ENCODE assay signal across 18 mouse cellular contexts in the genomic region with DNA sequence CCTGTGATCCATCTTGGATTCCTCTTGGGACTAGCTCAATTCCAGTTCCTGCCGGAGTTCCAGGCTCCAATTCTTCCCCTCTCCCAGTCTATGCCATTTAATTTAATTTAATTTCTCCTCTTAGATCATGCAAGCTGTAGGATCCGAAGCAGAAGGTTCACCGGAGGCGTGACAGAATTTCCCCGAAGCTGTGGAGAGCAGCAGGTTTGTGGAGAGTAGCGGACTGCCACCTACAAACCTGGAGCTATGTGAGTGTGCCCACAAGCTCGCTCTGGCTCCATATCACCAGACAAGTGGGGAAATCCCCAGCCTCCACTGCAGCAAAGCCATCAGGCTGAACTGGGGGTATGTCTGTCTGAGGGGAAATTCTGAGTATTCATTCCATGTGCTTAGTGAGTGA.
DNase-seq lines count a peak whose midpoint lies in the region; ATAC-seq and TF ChIP-seq lines count a peak whose summit lies in the region.
"Had no signal": no experiment of that assay in that cellular context is flagged by ENCODE, and none has a peak within 500 bp of the region (broad histone marks: within the 10 kb centered on the region; RNA-seq: fewer than 3 reads in every experiment).

No protein-coding gene starts in this region.

- H3K9me3 ChIP-seq in hindbrain, postnatal 0 days (ENCODE audit: low read length): no peaks in the 10 kb centered on the region
- no peaks in the 10 kb centered on the region for H3K9me3 ChIP-seq in hindbrain, embryonic 11.5 days (ENCODE audit: control insufficient read depth, low read length)
- H3K9me3 ChIP-seq: embryonic facial prominence, embryonic 10.5 days; heart, embryonic 13.5 days; liver, embryonic 15.5 days; neural tube, embryonic 12.5 days had no signal

- no peak for TF ChIP-seq EP300 in heart, adult 2 months (IDR thresholded peaks at IDR 0.05; ENCODE audit: insufficient read depth, low read depth, low read length)

- H3K4me1 ChIP-seq in hindbrain, postnatal 0 days (ENCODE audit: insufficient read depth, low read length): no peaks in the 10 kb centered on the region
- H3K4me1 ChIP-seq in hindbrain, embryonic 11.5 days (replicated peaks; ENCODE audit: control insufficient read depth, insufficient read depth, low read length): no peaks in the 10 kb centered on the region
- H3K4me1 ChIP-seq in heart, adult 2 months (ENCODE audit: control insufficient read depth, insufficient read depth, low read length): no peaks in the 10 kb centered on the region
- H3K4me1 ChIP-seq: heart, embryonic 13.5 days; liver, embryonic 15.5 days had no signal

- H3K27me3 ChIP-seq in hindbrain, postnatal 0 days (ENCODE audit: insufficient read depth, low read length): no peaks in the 10 kb centered on the region
- no peaks in the 10 kb centered on the region for H3K27me3 ChIP-seq in hindbrain, embryonic 11.5 days (ENCODE audit: control insufficient read depth, insufficient read depth, low read length)
- H3K27me3 ChIP-seq in heart, adult 2 months (ENCODE audit: control insufficient read depth, insufficient read depth, low read length): no peaks in the 10 kb centered on the region; the same call in 1 of the 2 replicates
- H3K27me3 ChIP-seq: heart, embryonic 13.5 days; liver, embryonic 15.5 days had no signal

- TF ChIP-seq POLR2A in heart, adult 2 months (IDR thresholded peaks at IDR 0.05; ENCODE audit: insufficient read depth, low read depth, low read length): no peak

- no peaks in the 10 kb centered on the region for H3K79me2 ChIP-seq in heart, adult 2 months (replicated peaks; ENCODE audit: control insufficient read depth, insufficient read depth, low read length)

- no peaks in the 10 kb centered on the region for H3K36me3 ChIP-seq in hindbrain, postnatal 0 days (ENCODE audit: insufficient read depth, low read length)
- H3K36me3 ChIP-seq in hindbrain, embryonic 11.5 days (ENCODE audit: control insufficient read depth, insufficient read depth, low read length): no peaks in the 10 kb centered on the region
- no peaks in the 10 kb centered on the region for H3K36me3 ChIP-seq in heart, adult 2 months (ENCODE audit: control insufficient read depth, insufficient read depth, low read length)
- H3K36me3 ChIP-seq: embryonic facial prominence, embryonic 10.5 days; heart, embryonic 13.5 days; liver, embryonic 15.5 days; neural tube, embryonic 12.5 days had no signal

- no peak overlapping the region for H3K27ac ChIP-seq in hindbrain, postnatal 0 days
- no peak overlapping the region for H3K27ac ChIP-seq in hindbrain, embryonic 11.5 days (ENCODE audit: low read depth, low read length)
- H3K27ac ChIP-seq in heart, adult 2 months: no peak overlapping the region
- H3K27ac ChIP-seq: embryonic facial prominence, embryonic 10.5 days; heart, embryonic 13.5 days; liver, embryonic 15.5 days; macrophage; neural tube, embryonic 12.5 days; stomach, postnatal 0 days had no signal

- 90% methylated on average over 7 of the region's 7 CpGs for WGBS in hindbrain, postnatal 0 days
- WGBS in hindbrain, embryonic 11.5 days: 88% methylated on average over 7 of the region's 7 CpGs
- 79% methylated on average over 7 of the region's 7 CpGs for whole genome bisulfite sequencing in heart, adult 2 months

- ATAC-seq in hindbrain, postnatal 0 days: no peak
- no peak for ATAC-seq in hindbrain, embryonic 11.5 days (ENCODE audit: low FRiP score)
- ATAC-seq: hindbrain, embryonic 16.5 days; intestine, postnatal 0 days had no signal

- no peak overlapping the region for H3K9ac ChIP-seq in hindbrain, postnatal 0 days (replicated peaks; ENCODE audit: low read length)
- H3K9ac ChIP-seq in hindbrain, embryonic 11.5 days (ENCODE audit: low read depth, low read length): no peak overlapping the region
- no peak overlapping the region for H3K9ac ChIP-seq in heart, adult 2 months (ENCODE audit: low read depth, low read length)
- H3K9ac ChIP-seq: heart, embryonic 13.5 days; liver, embryonic 15.5 days; neural tube, embryonic 12.5 days had no signal

- peak; percentile 21 to 47 for DNase-seq in frontal cortex, postnatal 25 days (ENCODE audit: low spot score in 2 of 2)
- peak; percentile 68 to 69 for DNase-seq in layer of hippocampus, adult 8-10 months (ENCODE audit: low spot score in 2 of 2)
- DNase-seq in left cerebral cortex, adult 9 months (ENCODE audit: low spot score in 2 of 2): peak; percentile 58 to 79
- peak; percentile 64 to 70 for DNase-seq in right cerebral cortex, postnatal 36 days (ENCODE audit: low spot score in 2 of 2)
- no peak for DNase-seq in hindbrain, postnatal 0 days (ENCODE audit: low spot score)
- no peak for DNase-seq in hindbrain, embryonic 11.5 days (ENCODE audit: low spot score)
- no peak for DNase-seq in heart, adult 2 months
- DNase-seq: cerebellum, adult 8-10 months; heart, postnatal 4 days had no signal

- intact Hi-C loops in heart, adult 2 months (cut with DNase I): no loop called here

- H3K4me3 ChIP-seq in hindbrain, postnatal 0 days (ENCODE audit: low read length): no peak overlapping the region
- H3K4me3 ChIP-seq in hindbrain, embryonic 11.5 days (ENCODE audit: low read depth, low read length): no peak overlapping the region
- H3K4me3 ChIP-seq in heart, adult 2 months: no peak overlapping the region
- H3K4me3 ChIP-seq: embryonic facial prominence, embryonic 10.5 days; heart, embryonic 13.5 days; liver, embryonic 15.5 days; neural tube, embryonic 12.5 days had no signal

- TF ChIP-seq CTCF in hindbrain, postnatal 0 days (IDR thresholded peaks at IDR 0.05; ENCODE audit: low read depth): no peak
- no peak for TF ChIP-seq CTCF in heart, adult 2 months (IDR thresholded peaks at IDR 0.05)

- no peak overlapping the region for H3K4me2 ChIP-seq in hindbrain, postnatal 0 days (ENCODE audit: low read depth, low read length)
- no peak overlapping the region for H3K4me2 ChIP-seq in hindbrain, embryonic 11.5 days (replicated peaks; ENCODE audit: low read depth, low read length)
- H3K4me2 ChIP-seq: heart, embryonic 13.5 days; liver, embryonic 15.5 days; midbrain, embryonic 11.5 days; neural tube, embryonic 12.5 days had no signal

Comparison
In these comparisons a context has a peak if more than half of its experiments do, and no peak if none do; other contexts are left out.
1. DNase-seq: peak in frontal cortex, postnatal 25 days (2 of 2), layer of hippocampus, adult 8-10 months (2 of 2), left cerebral cortex, adult 9 months (2 of 2) and right cerebral cortex, postnatal 36 days (2 of 2); none in hindbrain, postnatal 0 days (single experiment), hindbrain, embryonic 11.5 days (single experiment) and heart, adult 2 months (0 of 2).